Mouse (Mus musculus) embryonic facial prominence, embryonic 14.5 days (tissue): ENCODE data around the gene Fndc7. TPM values are rescaled to one million over a fixed set of nuclear protein-coding genes. Genes with fewer than 3 reads are reported as not detected.
"Not testable (repeated sequence)": the region's sequence is repeated elsewhere in the genome, so short reads cannot be mapped to it uniquely, and the experiment has no call there.

Experiments used
- ATAC-seq: fragments of 200-750 bp; cut with Nextera tagmentation; 2 replicates; pipeline ENCODE4 v1.8.0; 2017; ENCODE audit warnings: low read depth, moderate number of reproducible peaks, moderate TSS enrichment
- DNase-seq: peaks from one replicate; pipeline ENCODE4 v3.0.0-alpha.2; 2015; ENCODE audit warnings: low spot score
- H3K27ac ChIP-seq: fragments of 300-500 bp; sonication (generic); replicated peaks from 2 replicates; pipeline ENCODE4 v1.5.1; 2014; ENCODE audit warnings: low read depth, mild to moderate bottlenecking, low read length, moderate library complexity
- H3K27me3 ChIP-seq: fragments of 300-500 bp; sonication (generic); replicated peaks from 2 replicates; pipeline ENCODE4 v1.6.1; 2014; ENCODE audit warnings: low read length; ENCODE audit not compliant: control insufficient read depth, insufficient read depth
- H3K36me3 ChIP-seq: fragments of 300-500 bp; sonication (generic); 2 replicates; pipeline ENCODE4 v1.6.1; 2014; ENCODE audit warnings: low read length, mixed read lengths; ENCODE audit not compliant: control insufficient read depth, insufficient read depth
- H3K4me1 ChIP-seq: fragments of 300-500 bp; sonication (generic); 2 replicates; pipeline ENCODE4 v1.6.1; 2014; ENCODE audit warnings: antibody characterized with exemption, low read length; ENCODE audit not compliant: control insufficient read depth, insufficient read depth
- H3K4me2 ChIP-seq: fragments of 300-500 bp; sonication (generic); 2 replicates; pipeline ENCODE4 v1.6.1; 2014; ENCODE audit warnings: low read depth, mild to moderate bottlenecking, low read length, moderate library complexity, mixed read lengths
- H3K4me3 ChIP-seq: fragments of 300-500 bp; sonication (generic); 2 replicates; pipeline ENCODE4 v1.5.1; 2014; ENCODE audit warnings: low read depth, mild to moderate bottlenecking, low read length
- H3K9ac ChIP-seq: fragments of 300-500 bp; sonication (generic); 2 replicates; pipeline ENCODE4 v1.6.1; 2014; ENCODE audit warnings: low read depth, mild to moderate bottlenecking, low read length, moderate library complexity, mixed read lengths
- H3K9me3 ChIP-seq: fragments of 300-500 bp; sonication (generic); 2 replicates; pipeline ENCODE4 v1.6.1; 2016; ENCODE audit warnings: low read length; ENCODE audit not compliant: control insufficient read depth
- WGBS: fragments of 180-500 bp; shearing (Covaris S2); extraction: QIAGEN DNeasy Blood & Tissue Kit; methylation state at CpG from one replicate; pipeline ENCODE4 v1.1.7; 2014; 5-methylcytosine and 5-hydroxymethylcytosine counted together
- polyA plus RNA-seq: library from polyadenylated mRNA; unstranded; fragments of >200 nt; fragmentation: Nextera tagmentation; extraction: Ambion mirVana; gene quantifications from 2 replicates; pipeline ENCODE4 v1.2.1, GENCODE M21; 2014

Fndc7 gene
- polyA plus RNA-seq, 1 experiment from 2014 or later, result 0.18 TPM

DNA sequence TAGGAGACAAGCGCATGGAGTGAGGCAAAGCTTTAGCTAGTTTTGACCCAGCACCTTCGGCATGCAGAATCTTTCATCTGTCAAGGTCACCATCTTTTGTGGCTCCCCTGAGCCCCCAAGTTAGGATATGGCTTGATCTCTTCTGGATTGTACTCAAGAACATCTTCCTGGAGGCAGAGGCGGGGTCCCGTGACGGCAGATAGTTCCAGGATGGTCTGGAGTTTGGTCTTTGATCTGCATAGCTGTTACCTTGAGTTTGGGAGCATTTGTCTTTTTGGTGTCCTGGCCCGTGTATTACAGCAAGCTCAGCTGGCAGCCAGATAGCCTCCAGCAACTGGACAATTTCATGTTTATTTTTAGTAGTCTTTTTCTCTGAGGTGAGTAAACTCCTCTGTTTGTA, 45.8 kb downstream of the Fndc7 start:
- ATAC-seq (no peak), DNase-seq (no peak)
- 80% methylated on average over 6 of the region's 6 CpGs for WGBS
- Histone ChIP-seq H3K27me3 (no peaks in the 10 kb centered on the region), H3K36me3 (no peaks in the 10 kb centered on the region), H3K9me3 (no peaks in the 10 kb centered on the region), H3K9ac (no peak overlapping the region), H3K4me3 (no peak overlapping the region), H3K27ac (no peak overlapping the region), H3K4me2 (no peak overlapping the region), H3K4me1 (peaks cover 3% of the 10 kb centered on the region)

DNA sequence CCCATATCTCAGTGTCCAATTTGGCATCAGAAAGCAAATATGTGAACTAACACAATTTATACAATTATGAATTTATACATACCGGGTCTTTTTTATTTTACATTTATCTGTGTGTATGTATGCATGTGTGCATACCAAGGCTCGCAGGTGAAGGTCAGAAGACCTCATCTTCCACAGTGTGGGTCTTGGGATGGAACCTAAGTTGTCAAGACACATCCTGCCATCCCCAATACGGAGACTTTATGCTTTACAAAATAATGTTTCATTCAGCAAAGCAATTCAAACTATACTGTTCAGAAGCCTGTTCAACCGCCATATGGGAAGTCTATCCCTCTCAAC, 49.1 kb downstream of the Fndc7 start:
- WGBS, result 51% methylated on average over 4 of the region's 4 CpGs
- H3K4me2 ChIP-seq, result no peak overlapping the region
- ATAC-seq, result peak; percentile 27

DNA sequence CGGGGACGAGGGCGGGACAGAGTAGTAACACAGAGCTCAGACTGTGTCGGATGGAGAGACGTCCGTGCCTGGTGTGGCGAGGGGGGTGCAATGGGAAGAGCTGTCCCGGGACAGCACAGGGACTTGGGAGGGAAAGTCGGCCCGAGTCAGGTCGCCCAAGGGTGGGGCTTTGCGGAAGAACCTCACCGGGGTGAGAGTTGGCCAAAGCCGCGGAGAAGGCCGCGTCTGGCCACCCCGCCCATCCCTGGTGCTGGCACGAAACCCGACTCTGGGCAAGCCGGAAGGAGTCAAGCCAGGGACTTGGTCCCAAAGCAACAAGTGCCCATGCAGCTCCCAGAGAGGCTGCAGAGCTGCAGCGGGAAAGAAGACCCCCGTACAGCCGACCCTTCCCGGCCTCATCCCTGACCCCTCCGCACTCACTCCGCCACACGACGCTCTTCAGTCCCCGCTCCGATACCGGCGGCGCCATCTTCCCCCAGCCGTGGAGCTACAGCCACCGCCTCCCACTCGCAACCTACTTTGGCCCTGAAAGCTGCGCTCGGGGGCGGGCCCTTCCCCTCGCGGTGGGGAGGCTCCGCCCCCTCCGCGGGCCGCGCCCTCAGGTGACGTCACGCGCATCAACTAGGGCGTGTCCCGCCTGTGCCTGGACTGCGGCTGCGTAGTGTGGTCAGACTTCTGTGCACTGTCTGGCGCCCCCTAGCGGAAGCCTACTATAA, 49.6 kb downstream of the Fndc7 start, which contains the start of gene Stxbp3:
Gene Stxbp3 (minus strand): TSS at position 527 of the 716 bp plus-strand sequence.
- peaks cover 17% of the 10 kb centered on the region for H3K4me1 ChIP-seq
- peak; percentile 98 for DNase-seq
- no peaks in the 10 kb centered on the region for H3K27me3 ChIP-seq
- ATAC-seq, result peak; percentile 98
- H3K4me2 ChIP-seq, result peak within 1 kb of the TSS; percentile 59
- WGBS, result 1% methylated on average over 38 of the region's 56 CpGs
- H3K9me3 ChIP-seq, result no peaks in the 10 kb centered on the region
- peak within 1 kb of the TSS; percentile 89 for H3K4me3 ChIP-seq
- peak within 1 kb of the TSS; percentile 80 for H3K9ac ChIP-seq
- 0 out of 2 replicates have a peak, but pooled peaks cover 3% of the 10 kb centered on the region for H3K36me3 ChIP-seq
- peak within 1 kb of the TSS; percentile 88 for H3K27ac ChIP-seq

More for the DNA sequence above, 49.1 kb downstream of the Fndc7 start:
- H3K4me1 ChIP-seq, result peaks cover 17% of the 10 kb centered on the region
- H3K9ac ChIP-seq, result no peak overlapping the region
- H3K27me3 ChIP-seq, result no peaks in the 10 kb centered on the region
- H3K4me3 ChIP-seq, result peak overlapping the region; percentile 89; the same call in 1 of the 2 replicates
- H3K9me3 ChIP-seq, result no peaks in the 10 kb centered on the region
- no peak for DNase-seq
- H3K36me3 ChIP-seq, result 0 out of 2 replicates have a peak, but pooled peaks cover 3% of the 10 kb centered on the region
- no peak overlapping the region for H3K27ac ChIP-seq

DNA sequence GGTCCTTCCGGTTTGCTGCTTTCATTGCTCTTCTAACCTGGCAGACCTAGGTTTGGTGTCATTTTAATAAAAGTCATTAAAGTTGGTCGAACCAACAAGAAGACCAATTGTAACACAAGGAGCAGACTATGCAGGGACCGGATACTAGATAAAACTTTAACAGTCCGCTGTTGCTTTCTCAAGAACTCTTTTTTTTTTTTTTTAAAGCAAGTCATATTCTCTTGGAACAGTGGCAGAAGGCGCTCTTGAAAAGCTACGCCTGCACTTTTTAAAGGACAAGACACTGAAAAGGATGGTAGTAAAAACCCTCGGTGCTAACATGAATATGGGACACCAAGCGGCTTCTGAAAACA, 50.2 kb downstream of the Fndc7 start:
- Histone ChIP-seq H3K27ac (peak overlapping the region; percentile 88), H3K27me3 (no peaks in the 10 kb centered on the region), H3K36me3 (0 out of 2 replicates have a peak, but pooled peaks cover 3% of the 10 kb centered on the region), H3K4me3 (peak overlapping the region; percentile 89), H3K4me1 (peaks cover 17% of the 10 kb centered on the region), H3K9me3 (no peaks in the 10 kb centered on the region), H3K4me2 (peak overlapping the region; percentile 59), H3K9ac (peak overlapping the region; percentile 80)
- DNase-seq (no peak), ATAC-seq (no peak)
- 5% methylated on average over 8 of the region's 8 CpGs for WGBS

DNA sequence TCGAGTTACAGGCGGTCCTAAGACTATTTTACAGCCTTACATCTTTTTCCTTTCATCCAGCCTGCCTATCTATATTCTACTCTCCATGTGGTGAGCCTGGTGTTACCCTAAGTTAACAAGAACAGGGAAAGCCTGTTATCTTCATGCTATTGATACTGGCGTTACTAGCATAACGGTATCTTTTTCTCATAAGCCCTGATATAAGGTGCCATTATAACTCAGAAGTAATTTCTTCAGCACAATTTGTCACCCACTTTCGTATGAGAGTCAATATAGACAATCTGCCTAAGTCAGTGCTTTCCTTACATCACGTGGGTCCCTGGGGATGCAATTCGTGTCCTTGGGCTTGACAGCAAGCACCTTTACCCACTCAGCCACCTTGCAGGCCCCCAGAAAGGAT, 50.8 kb downstream of the Fndc7 start:
- H3K4me3 ChIP-seq, result peak overlapping the region; percentile 89
- ATAC-seq, result no peak
- H3K27me3 ChIP-seq, result no peaks in the 10 kb centered on the region
- H3K9ac ChIP-seq, result no peak overlapping the region
- no peak overlapping the region for H3K27ac ChIP-seq
- no peaks in the 10 kb centered on the region for H3K9me3 ChIP-seq
- 0 out of 2 replicates have a peak, but pooled peaks cover 8% of the 10 kb centered on the region for H3K36me3 ChIP-seq
- peaks cover 17% of the 10 kb centered on the region for H3K4me1 ChIP-seq
- no peak for DNase-seq
- H3K4me2 ChIP-seq, result peak overlapping the region; percentile 59
- 83% methylated on average over 7 of the region's 7 CpGs for WGBS

DNA sequence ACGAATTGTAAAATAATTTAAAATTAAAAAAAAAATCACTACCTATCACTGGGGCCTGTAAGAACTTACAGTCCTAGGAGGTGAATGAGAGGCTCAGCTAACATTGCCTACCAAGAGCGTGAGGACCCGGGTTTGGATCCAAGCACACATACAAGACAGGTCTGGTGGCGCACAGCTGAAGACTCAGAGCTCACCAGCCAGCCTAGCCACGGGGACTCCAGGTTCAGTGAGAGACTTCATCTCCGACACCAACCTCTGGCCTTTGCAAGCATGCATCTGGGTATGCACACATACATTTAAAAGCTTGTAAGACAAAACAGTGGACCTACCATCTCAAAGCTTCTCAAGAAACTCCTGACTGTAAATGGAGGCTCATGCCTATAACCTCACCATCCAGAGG, 52.9 kb downstream of the Fndc7 start:
- Histone ChIP-seq H3K4me1 (peaks cover 17% of the 10 kb centered on the region), H3K9me3 (no peaks in the 10 kb centered on the region), H3K4me2 (no peak overlapping the region), H3K4me3 (no peak overlapping the region), H3K9ac (0 out of 2 replicates have a peak overlapping the region, but pooled peaks have one; percentile 8), H3K27ac (no peak overlapping the region), H3K36me3 (peaks cover 11% of the 10 kb centered on the region; the same call in 1 of the 2 replicates), H3K27me3 (no peaks in the 10 kb centered on the region)
- no peak for ATAC-seq
- DNase-seq, result no peak
- 96% methylated on average over 6 of the region's 6 CpGs for WGBS

DNA sequence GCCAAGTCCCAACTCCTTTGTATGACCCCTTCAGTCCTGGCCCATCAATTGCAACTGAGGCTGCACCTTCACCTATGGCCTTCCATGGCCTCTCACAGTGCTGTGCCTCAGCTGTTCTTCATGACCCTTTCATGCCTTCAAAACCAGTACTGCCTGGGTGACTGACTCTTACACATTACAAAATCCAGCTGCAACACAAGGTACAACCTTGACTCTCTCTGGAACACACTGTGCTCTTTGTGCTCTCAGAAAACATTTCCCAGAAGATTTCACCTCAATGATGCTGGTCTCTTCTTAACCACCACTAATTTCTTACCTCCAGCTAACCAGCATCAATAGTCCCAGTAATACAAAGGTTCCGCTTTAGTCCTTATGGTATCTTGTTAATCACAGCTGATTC, 56.1 kb downstream of the Fndc7 start:
- Histone ChIP-seq H3K4me1 (peaks cover 11% of the 10 kb centered on the region), H3K36me3 (peaks cover 11% of the 10 kb centered on the region; the same call in 1 of the 2 replicates)
- not testable (repeated sequence) for H3K4me2 ChIP-seq, H3K9me3 ChIP-seq, H3K27ac ChIP-seq, H3K27me3 ChIP-seq, H3K4me3 ChIP-seq, DNase-seq, ATAC-seq, H3K9ac ChIP-seq
- 97% methylated on average over 1 of the region's 1 CpGs for WGBS

DNA sequence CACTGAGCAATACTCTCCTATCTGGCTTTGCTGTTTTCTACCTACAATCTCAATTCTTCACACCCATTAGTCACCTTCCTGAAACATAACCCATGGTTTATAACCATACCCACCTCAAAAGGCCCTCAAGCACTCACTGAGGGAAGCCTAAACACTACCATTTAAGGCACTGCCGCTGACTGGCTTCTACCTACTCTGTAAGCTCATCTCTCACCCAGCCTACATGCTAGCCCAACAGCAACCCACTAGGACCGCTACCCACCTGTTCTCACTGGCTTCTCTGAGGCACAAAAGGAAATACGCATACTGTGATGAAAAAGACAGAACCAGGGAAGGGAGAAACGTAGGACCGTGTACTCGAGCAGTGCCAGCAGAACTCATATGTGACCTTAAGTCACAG, 58.1 kb downstream of the Fndc7 start:
- DNase-seq, result no peak
- H3K9me3 ChIP-seq, result no peaks in the 10 kb centered on the region
- no peak overlapping the region for H3K4me3 ChIP-seq
- no peak overlapping the region for H3K9ac ChIP-seq
- no peak for ATAC-seq
- 89% methylated on average over 6 of the region's 6 CpGs for WGBS
- no peaks in the 10 kb centered on the region for H3K4me1 ChIP-seq
- H3K36me3 ChIP-seq, result peaks cover 14% of the 10 kb centered on the region; the same call in 1 of the 2 replicates
- no peak overlapping the region for H3K27ac ChIP-seq
- no peak overlapping the region for H3K4me2 ChIP-seq
- no peaks in the 10 kb centered on the region for H3K27me3 ChIP-seq

DNA sequence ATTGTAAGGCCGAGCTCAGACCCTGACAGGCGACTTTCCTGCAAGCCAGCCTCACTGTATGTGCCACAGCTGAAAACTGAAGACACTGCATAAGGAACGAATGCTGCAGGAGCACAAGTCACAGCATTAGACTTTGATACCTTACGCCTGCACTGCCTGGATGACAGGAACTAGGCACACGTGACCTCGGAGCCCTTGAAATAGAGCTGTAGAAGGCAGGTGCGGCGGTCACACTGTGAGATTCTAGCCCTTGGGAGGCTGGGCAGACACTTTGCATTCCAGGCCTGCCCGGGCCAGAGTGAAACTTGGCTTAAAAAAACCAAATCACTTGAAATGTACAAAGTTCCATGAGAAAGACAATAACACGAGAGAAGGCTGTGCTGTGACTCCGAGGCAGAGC, 59.3 kb downstream of the Fndc7 start:
- Histone ChIP-seq H3K4me1 (no peaks in the 10 kb centered on the region), H3K9ac (no peak overlapping the region), H3K36me3 (peaks cover 20% of the 10 kb centered on the region), H3K4me2 (no peak overlapping the region), H3K4me3 (no peak overlapping the region), H3K27me3 (no peaks in the 10 kb centered on the region), H3K9me3 (no peaks in the 10 kb centered on the region), H3K27ac (no peak overlapping the region)
- WGBS, result 70% methylated on average over 11 of the region's 11 CpGs
- peak; percentile 29 for DNase-seq
- ATAC-seq, result peak; percentile 65; the same call in 1 of the 2 replicates
